Mouse (Mus musculus) limb, embryonic 13.5 days (tissue): ENCODE measurements around the gene Stn1. TPM values are rescaled to one million over a fixed set of nuclear protein-coding genes. Genes with fewer than 3 reads are reported as not detected.

Source experiments
- ATAC-seq: fragments of 200-750 bp; cut with Nextera tagmentation; 2 replicates; pipeline ENCODE4 v1.8.0; 2017; ENCODE audit warnings: low read depth, moderate number of reproducible peaks, moderate TSS enrichment; ENCODE audit not compliant: low FRiP score
- H3K27ac ChIP-seq: fragments of 300-500 bp; sonication (generic); 2 replicates; pipeline ENCODE4 v1.5.1; 2015; ENCODE audit warnings: inconsistent platforms, mild to moderate bottlenecking, moderate library complexity
- H3K27me3 ChIP-seq: fragments of 300-500 bp; sonication (generic); 2 replicates; pipeline ENCODE4 v1.6.1; 2015; ENCODE audit warnings: mild to moderate bottlenecking, inconsistent platforms
- H3K36me3 ChIP-seq: fragments of 300-500 bp; sonication (generic); 2 replicates; pipeline ENCODE4 v1.6.1; 2015; ENCODE audit warnings: inconsistent platforms, mild to moderate bottlenecking, moderate library complexity
- H3K4me1 ChIP-seq: fragments of 300-500 bp; sonication (generic); 2 replicates; pipeline ENCODE4 v1.6.1; 2015; ENCODE audit warnings: inconsistent platforms
- H3K4me2 ChIP-seq: fragments of 300-500 bp; sonication (generic); replicated peaks from 2 replicates; pipeline ENCODE4 v1.6.1; 2015; ENCODE audit warnings: inconsistent platforms, mild to moderate bottlenecking, moderate library complexity
- H3K4me3 ChIP-seq: fragments of 300-500 bp; sonication (generic); 2 replicates; pipeline ENCODE4 v1.5.1; 2015; ENCODE audit warnings: moderate library complexity, mild to moderate bottlenecking, inconsistent platforms
- H3K9ac ChIP-seq: fragments of 300-500 bp; sonication (generic); 2 replicates; pipeline ENCODE4 v1.6.1; 2015; ENCODE audit warnings: mild to moderate bottlenecking, inconsistent platforms
- H3K9me3 ChIP-seq: fragments of 300-500 bp; sonication (generic); 2 replicates; pipeline ENCODE4 v1.6.1; 2016; ENCODE audit warnings: inconsistent platforms
- WGBS: fragments of 180-500 bp; shearing (Covaris S2); methylation state at CpG from one replicate; pipeline ENCODE4 v1.1.7; 2015; 5-methylcytosine and 5-hydroxymethylcytosine counted together
- polyA plus RNA-seq: library from polyadenylated mRNA; unstranded; fragments of >200 nt; fragmentation: Nextera tagmentation; extraction: Ambion mirVana; gene quantifications from 2 replicates; pipeline ENCODE4 v1.2.1, GENCODE M21; 2015

Stn1 gene
- polyA plus RNA-seq, 1 experiment from 2014 or later: 55.5 TPM

GRCm38 (mm10) chr19:47487572-47487971 is 49.7 kb downstream of the Stn1 start:
- Histone ChIP-seq H3K9ac (no peak overlapping the region), H3K36me3 (no peaks in the 10 kb centered on the region), H3K27me3 (no peaks in the 10 kb centered on the region), H3K4me1 (peaks cover 16% of the 10 kb centered on the region), H3K4me2 (no peak overlapping the region), H3K4me3 (no peak overlapping the region), H3K9me3 (no peaks in the 10 kb centered on the region), H3K27ac (no peak overlapping the region)
- ATAC-seq: no peak
- 84% methylated on average over 9 of the region's 9 CpGs for WGBS

- H3K27ac ChIP-seq: no peak overlapping the region
- H3K4me3 ChIP-seq: no peak overlapping the region
- no peaks in the 10 kb centered on the region for H3K36me3 ChIP-seq
- H3K27me3 ChIP-seq: no peaks in the 10 kb centered on the region
- no peak overlapping the region for H3K9ac ChIP-seq
- H3K4me1 ChIP-seq: peaks cover 16% of the 10 kb centered on the region
- peaks cover 8% of the 10 kb centered on the region for H3K9me3 ChIP-seq
- ATAC-seq: no peak
- H3K4me2 ChIP-seq: peak overlapping the region; percentile 17; the same call in 1 of the 2 replicates
- 38% methylated on average over 9 of the region's 9 CpGs for WGBS
Observed at GRCm38 (mm10) chr19:47485997-47486566, 51.2 kb downstream of the Stn1 start.

GRCm38 (mm10) chr19:47484110-47484509 is 53.2 kb downstream of the Stn1 start:
- Histone ChIP-seq H3K4me1 (peaks cover 16% of the 10 kb centered on the region), H3K4me2 (no peak overlapping the region), H3K27ac (no peak overlapping the region), H3K9me3 (peaks cover 8% of the 10 kb centered on the region), H3K9ac (no peak overlapping the region), H3K4me3 (no peak overlapping the region), H3K36me3 (no peaks in the 10 kb centered on the region), H3K27me3 (no peaks in the 10 kb centered on the region)
- WGBS: 85% methylated on average over 3 of the region's 3 CpGs
- ATAC-seq: no peak

DNA sequence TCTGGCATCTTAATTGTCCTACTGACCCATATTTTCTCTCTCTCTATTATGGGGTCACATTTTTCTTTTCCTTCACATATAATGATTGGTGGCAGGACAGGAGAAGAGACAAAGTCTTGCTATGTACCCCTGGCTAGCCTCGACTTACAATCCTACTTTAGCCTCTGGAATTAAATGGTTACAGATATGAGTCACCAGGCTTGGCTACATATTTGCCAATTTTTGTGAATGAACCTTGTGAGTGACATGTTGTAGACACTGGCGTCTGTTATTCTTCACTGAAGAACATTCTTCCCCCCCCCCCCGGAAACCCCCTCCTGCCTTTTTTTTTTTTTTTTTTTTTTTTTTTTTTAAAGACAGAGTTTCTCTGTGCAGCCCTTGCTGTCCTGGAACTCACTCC is 54.0 kb downstream of the Stn1 start:
- Histone ChIP-seq H3K27me3 (no peaks in the 10 kb centered on the region), H3K27ac (no peak overlapping the region), H3K36me3 (no peaks in the 10 kb centered on the region), H3K4me1 (peaks cover 16% of the 10 kb centered on the region), H3K4me2 (no peak overlapping the region), H3K9ac (no peak overlapping the region), H3K9me3 (peaks cover 8% of the 10 kb centered on the region), H3K4me3 (no peak overlapping the region)
- 67% methylated on average over 3 of the region's 3 CpGs for WGBS
- no peak for ATAC-seq

DNA sequence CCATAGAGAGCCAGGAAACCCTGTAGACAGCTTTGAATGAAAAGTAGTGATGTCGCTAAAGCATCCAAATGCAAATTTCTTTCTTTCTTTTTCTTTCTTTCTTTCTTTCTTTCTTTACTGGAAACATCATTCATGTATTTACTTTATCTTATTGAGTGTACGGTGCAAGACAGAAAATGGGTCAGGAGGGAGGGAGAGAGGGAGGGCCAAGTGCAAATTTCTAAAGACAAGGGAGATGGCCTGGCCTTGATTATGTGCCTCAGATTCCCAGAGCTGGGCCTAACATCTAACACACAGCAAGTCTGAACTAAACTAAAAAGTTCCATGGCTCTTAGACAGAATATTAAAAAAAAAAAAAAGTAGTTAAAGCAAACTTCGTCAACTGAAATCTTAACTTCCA is 63.9 kb downstream of the Stn1 start:
- WGBS: 76% methylated on average over 3 of the region's 3 CpGs
- no peak overlapping the region for H3K4me2 ChIP-seq
- ATAC-seq: no peak
- peaks cover 7% of the 10 kb centered on the region for H3K4me1 ChIP-seq
- H3K9me3 ChIP-seq: no peaks in the 10 kb centered on the region
- H3K4me3 ChIP-seq: no peak overlapping the region
- H3K27ac ChIP-seq: no peak overlapping the region
- H3K36me3 ChIP-seq: no peaks in the 10 kb centered on the region
- no peak overlapping the region for H3K9ac ChIP-seq
- no peaks in the 10 kb centered on the region for H3K27me3 ChIP-seq

DNA sequence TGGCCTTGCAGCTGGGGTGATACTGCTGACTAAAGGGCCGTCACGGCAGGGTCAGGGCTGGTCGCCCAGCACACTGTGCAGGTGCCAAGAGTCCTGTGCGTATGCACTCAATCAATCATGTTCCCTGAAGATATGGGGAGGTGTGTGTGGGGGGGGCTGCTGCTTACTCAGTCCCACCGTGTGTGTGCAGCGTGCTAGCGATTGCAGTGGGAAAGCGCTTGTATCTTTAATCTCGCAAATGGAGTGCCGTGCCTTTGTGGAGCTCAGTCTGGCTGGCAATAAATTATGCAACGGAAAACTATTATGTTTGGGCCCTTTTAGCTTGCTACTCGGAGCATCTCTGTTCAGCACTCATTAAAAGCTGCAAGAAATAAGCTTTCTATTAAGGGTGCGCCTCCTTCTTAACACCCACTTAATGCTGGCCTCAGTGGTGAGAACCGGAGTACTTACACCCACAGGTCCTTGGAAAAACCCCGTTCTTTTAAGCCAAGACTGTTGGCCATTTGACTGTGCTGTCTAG is 64.4 kb downstream of the Stn1 start:
- H3K4me1 ChIP-seq: peaks cover 7% of the 10 kb centered on the region
- H3K4me2 ChIP-seq: no peak overlapping the region
- WGBS: 30% methylated on average over 15 of the region's 15 CpGs
- no peak for ATAC-seq
- no peak overlapping the region for H3K4me3 ChIP-seq
- H3K9ac ChIP-seq: no peak overlapping the region
- H3K9me3 ChIP-seq: no peaks in the 10 kb centered on the region
- no peak overlapping the region for H3K27ac ChIP-seq
- no peaks in the 10 kb centered on the region for H3K27me3 ChIP-seq
- no peaks in the 10 kb centered on the region for H3K36me3 ChIP-seq

DNA sequence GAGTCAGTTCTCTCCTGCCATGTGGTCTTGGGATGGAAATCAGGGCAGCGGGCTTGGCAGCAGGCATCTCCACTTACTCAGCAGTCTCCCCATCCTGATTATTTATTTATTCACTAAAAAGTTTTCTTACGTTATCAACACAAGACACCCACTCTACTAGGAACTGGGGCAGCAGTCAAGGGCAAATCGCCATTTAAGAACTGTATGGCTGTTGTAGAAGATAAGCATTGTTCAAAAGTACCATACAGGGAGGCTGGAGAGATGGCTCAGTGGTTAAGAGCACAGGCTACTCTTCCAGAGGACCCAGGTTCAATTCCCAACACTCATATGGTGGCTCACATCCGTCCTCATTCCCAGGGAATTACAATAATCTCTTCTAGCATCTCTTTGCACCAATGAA is 65.5 kb downstream of the Stn1 start:
- Histone ChIP-seq H3K4me1 (peaks cover 7% of the 10 kb centered on the region), H3K4me3 (no peak overlapping the region), H3K9me3 (no peaks in the 10 kb centered on the region), H3K27ac (no peak overlapping the region), H3K36me3 (no peaks in the 10 kb centered on the region), H3K27me3 (no peaks in the 10 kb centered on the region), H3K9ac (no peak overlapping the region), H3K4me2 (no peak overlapping the region)
- no peak for ATAC-seq
- 80% methylated on average over 4 of the region's 4 CpGs for WGBS

GRCm38 (mm10) chr19:47468750-47469149 is 68.6 kb downstream of the Stn1 start:
- no peak for ATAC-seq
- 69% methylated on average over 3 of the region's 3 CpGs for WGBS
- no peak overlapping the region for H3K9ac ChIP-seq

GRCm38 (mm10) chr19:47466775-47467174 is 70.5 kb downstream of the Stn1 start:
- peaks cover 18% of the 10 kb centered on the region for H3K4me1 ChIP-seq
- peaks cover 4% of the 10 kb centered on the region; the same call in 1 of the 2 replicates for H3K9me3 ChIP-seq
- H3K27ac ChIP-seq: no peak overlapping the region
- no peaks in the 10 kb centered on the region for H3K27me3 ChIP-seq
- no peak for ATAC-seq
- H3K4me3 ChIP-seq: no peak overlapping the region
- H3K9ac ChIP-seq: no peak overlapping the region
- 64% methylated on average over 8 of the region's 8 CpGs for WGBS
- peaks cover 4% of the 10 kb centered on the region; the same call in 1 of the 2 replicates for H3K36me3 ChIP-seq
- no peak overlapping the region for H3K4me2 ChIP-seq

More at GRCm38 (mm10) chr19:47468750-47469149, 68.6 kb downstream of the Stn1 start:
- no peak overlapping the region for H3K27ac ChIP-seq
- H3K36me3 ChIP-seq: no peaks in the 10 kb centered on the region
- peaks cover 13% of the 10 kb centered on the region for H3K4me1 ChIP-seq
- H3K4me3 ChIP-seq: no peak overlapping the region
- H3K27me3 ChIP-seq: no peaks in the 10 kb centered on the region
- H3K9me3 ChIP-seq: no peaks in the 10 kb centered on the region
- H3K4me2 ChIP-seq: no peak overlapping the region

GRCm38 (mm10) chr19:47465467-47465866 is 71.8 kb downstream of the Stn1 start:
- 70% methylated on average over 9 of the region's 9 CpGs for WGBS

DNA sequence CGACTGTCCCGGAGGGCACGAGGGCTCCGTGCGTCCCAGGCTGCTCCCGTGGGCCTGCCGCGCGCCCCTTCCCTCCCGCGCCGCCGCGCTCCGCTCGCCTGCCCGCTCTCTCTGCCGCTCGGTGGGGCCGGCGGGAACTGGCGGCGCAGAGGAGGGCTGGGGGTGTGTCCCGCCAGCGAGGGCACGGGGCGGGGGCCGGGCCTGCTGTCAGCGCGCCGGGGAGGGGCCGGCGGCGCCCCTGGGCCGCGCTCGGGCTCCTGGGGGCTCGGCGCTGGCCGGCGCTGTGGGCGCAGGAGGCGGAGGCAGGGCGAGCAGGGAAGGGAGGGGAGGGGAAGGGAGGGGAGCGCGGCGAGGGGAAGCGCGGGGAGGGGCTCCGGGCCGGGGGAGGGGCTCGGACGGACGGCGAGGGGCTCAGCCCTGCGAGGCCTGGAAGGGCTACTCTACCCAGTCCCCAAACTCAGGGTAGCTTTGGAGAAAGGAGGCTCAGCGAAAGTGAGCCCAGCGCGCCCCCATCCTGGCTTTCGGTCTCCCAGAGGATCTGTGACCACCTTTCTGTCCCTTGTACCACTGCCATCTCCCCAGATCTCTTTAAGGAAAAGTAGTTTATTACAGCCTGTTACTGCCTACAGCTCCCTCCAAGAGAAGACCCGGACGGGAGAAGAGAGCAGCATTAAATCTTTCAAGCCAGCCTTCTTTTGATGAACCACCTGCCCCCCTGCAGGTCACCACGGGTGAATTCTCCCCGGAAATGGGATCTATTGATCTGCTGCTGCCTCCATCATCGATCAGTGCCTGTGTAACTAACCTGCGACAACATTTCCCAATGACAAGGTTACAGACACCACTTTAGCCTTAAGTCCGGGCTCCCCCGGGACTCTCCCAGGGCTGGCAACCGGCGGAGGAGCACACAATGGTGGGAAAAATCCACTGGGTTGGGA is 72.7 kb downstream of the Stn1 start, which contains the start of gene Sh3pxd2a:
Gene Sh3pxd2a, minus strand, starts transcription at position 98 of the 938 bp plus-strand sequence.
- no peaks in the 10 kb centered on the region for H3K27me3 ChIP-seq
- peaks cover 4% of the 10 kb centered on the region; the same call in 1 of the 2 replicates for H3K36me3 ChIP-seq
- H3K4me3 ChIP-seq: peak within 1 kb of the TSS; percentile 78
- peak within 1 kb of the TSS; percentile 95 for H3K4me2 ChIP-seq
- peaks cover 31% of the 10 kb centered on the region for H3K4me1 ChIP-seq
- peak; percentile 89 for ATAC-seq
- H3K9ac ChIP-seq: peak within 1 kb of the TSS; percentile 92
- peak within 1 kb of the TSS; percentile 81 for H3K27ac ChIP-seq
- H3K9me3 ChIP-seq: peaks cover 5% of the 10 kb centered on the region; the same call in 1 of the 2 replicates
- 2% methylated on average over 42 of the region's 70 CpGs for WGBS

More at GRCm38 (mm10) chr19:47465467-47465866, 71.8 kb downstream of the Stn1 start:
- H3K4me1 ChIP-seq: peaks cover 27% of the 10 kb centered on the region
- no peaks in the 10 kb centered on the region for H3K27me3 ChIP-seq
- H3K4me3 ChIP-seq: no peak overlapping the region
- H3K27ac ChIP-seq: no peak overlapping the region
- peaks cover 5% of the 10 kb centered on the region; the same call in 1 of the 2 replicates for H3K9me3 ChIP-seq
- H3K4me2 ChIP-seq: no peak overlapping the region
- no peak overlapping the region for H3K9ac ChIP-seq
- H3K36me3 ChIP-seq: peaks cover 4% of the 10 kb centered on the region; the same call in 1 of the 2 replicates
- ATAC-seq: no peak
